Mouse (Mus musculus) testis, adult 2 months (tissue): ENCODE data around the gene Adamts3.

Experiments
- CTCF ChIP-seq: fragments of 200-500 bp; IDR thresholded peaks from 2 replicates; pipeline ENCODE4 v1.5.1; 2012; ENCODE audit warnings: low read depth, mild to moderate bottlenecking, inconsistent platforms, low read length, moderate library complexity; ENCODE audit not compliant: control insufficient read depth, insufficient read depth, insufficient replicate concordance
- POLR2A ChIP-seq: fragments of 200-500 bp; IDR thresholded peaks from 2 replicates; pipeline ENCODE4 v1.6.1; 2012; ENCODE audit warnings: low read depth, mild to moderate bottlenecking, inconsistent platforms, low read length, moderate library complexity; ENCODE audit not compliant: control insufficient read depth

GRCm38 (mm10) chr5:89883908-89884204 is 722 bp upstream of the Adamts3 start:
- TF ChIP-seq CTCF: no peak
- TF ChIP-seq POLR2A: no peak
